Mouse (Mus musculus) MN1 (cell line): ENCODE results near the gene Clpsl2.
A peak's percentile ranks its signal among the peaks of the same experiment; 100 is the strongest.

Source experiments
- DNase-seq: peaks from one replicate; pipeline ENCODE4 v3.0.0-alpha.2; 2016; ENCODE audit warnings: low spot score

Clpsl2 gene

DNA sequence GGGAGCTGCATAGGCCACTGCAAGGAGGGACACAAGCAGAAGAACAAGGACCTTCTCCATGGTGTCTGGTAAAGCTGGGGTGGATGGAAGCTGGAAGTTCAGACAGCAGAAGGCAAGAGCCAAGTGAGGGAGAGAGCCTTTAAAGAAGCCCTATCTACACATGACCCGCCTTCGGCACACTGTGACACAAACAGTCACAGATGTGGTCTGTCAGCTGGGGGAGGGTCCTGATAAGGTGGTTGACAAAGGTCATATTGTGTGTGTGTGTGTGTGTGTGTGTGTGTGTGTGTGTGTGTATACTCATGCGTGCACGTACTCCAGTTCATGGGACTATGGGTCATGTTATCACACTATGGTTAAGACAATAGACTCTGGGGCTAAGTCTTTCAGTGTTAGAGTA lies 11.4 kb downstream of the Clpsl2 start, which contains the start of gene Clps:
Gene Clps (minus strand): TSS at position 169 of the 400 bp plus-strand sequence.
- DNase-seq, result no peak

DNA sequence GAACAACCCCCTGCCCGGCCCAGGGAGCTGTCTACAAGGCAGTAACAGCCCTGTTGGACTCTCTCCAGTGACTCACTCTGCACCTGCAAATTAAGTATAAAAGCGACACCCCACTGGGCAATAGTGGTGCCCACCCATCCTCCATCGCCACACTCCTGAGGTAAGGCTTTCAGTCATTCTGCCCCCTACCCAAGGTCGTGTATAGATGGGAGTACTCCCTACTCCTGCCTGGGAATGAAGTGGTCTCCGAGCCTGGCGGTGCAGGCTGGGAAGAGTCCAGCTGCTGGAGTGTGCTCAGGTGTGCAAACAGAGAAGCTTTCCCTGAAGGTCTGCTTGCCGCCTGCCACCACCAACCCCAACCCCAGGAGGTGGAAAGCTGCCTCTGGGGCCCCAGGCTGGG lies 12.4 kb downstream of the Clpsl2 start:
- no peak for DNase-seq

GRCm38 (mm10) chr17:28565181-28565580 lies 16.0 kb downstream of the Clpsl2 start:
- no peak for DNase-seq

GRCm38 (mm10) chr17:28567541-28567940 lies 18.3 kb downstream of the Clpsl2 start:
- DNase-seq, result no peak

GRCm38 (mm10) chr17:28571868-28572267 lies 22.7 kb downstream of the Clpsl2 start:
- no peak for DNase-seq

GRCm38 (mm10) chr17:28572521-28572920 lies 23.3 kb downstream of the Clpsl2 start:
- no peak for DNase-seq

DNA sequence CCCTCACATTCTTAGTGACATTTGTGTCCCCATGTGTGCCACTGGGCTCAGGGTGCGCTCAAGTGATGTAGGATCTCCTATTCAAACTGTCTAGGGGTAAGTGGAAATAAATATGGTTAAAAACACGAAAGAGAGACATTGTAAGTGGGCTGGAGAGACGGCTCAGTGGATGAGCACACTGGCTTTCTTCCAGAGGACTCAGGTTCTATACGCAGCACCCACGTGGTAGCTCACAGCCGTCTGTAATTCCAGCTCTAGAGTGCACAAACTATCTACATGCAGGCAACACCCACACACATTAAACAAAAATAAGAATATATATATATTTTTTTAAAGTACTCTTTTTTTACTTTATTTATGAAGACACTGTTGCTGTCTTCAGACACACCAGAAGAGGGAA lies 23.7 kb downstream of the Clpsl2 start:
- DNase-seq, result no peak

GRCm38 (mm10) chr17:28575244-28576125 lies 26.3 kb downstream of the Clpsl2 start, which contains the start of gene Lhfpl5:
Gene Lhfpl5, plus strand, starts transcription at chr17:28575641.
- peak; percentile 86 for DNase-seq

- DNase-seq, result peak; percentile 56
Measured at GRCm38 (mm10) chr17:28580396-28580795, 31.2 kb downstream of the Clpsl2 start.

DNA sequence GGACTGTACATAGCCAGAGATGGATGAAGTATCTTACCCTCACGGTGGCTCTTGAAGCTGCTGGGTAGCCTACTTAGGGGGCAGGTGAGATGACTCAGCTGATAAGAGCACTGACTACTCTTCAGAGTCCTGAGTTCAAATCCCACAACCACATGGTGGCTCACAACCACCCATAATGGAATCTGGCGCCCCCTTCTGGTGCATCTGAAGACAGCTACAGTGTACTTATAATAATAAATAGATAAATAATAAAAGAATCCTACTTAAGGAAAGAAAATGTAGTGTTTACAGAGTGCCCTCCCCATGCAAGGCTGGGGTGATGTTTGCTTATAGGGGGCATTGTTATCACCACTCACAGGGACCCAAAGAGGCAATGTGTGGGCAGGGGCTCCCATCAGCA lies 31.8 kb downstream of the Clpsl2 start:
- DNase-seq, result no peak

- DNase-seq, result no peak
Measured at GRCm38 (mm10) chr17:28586509-28586908, 37.3 kb downstream of the Clpsl2 start.

GRCm38 (mm10) chr17:28588591-28588990 lies 39.4 kb downstream of the Clpsl2 start:
- DNase-seq, result no peak

DNA sequence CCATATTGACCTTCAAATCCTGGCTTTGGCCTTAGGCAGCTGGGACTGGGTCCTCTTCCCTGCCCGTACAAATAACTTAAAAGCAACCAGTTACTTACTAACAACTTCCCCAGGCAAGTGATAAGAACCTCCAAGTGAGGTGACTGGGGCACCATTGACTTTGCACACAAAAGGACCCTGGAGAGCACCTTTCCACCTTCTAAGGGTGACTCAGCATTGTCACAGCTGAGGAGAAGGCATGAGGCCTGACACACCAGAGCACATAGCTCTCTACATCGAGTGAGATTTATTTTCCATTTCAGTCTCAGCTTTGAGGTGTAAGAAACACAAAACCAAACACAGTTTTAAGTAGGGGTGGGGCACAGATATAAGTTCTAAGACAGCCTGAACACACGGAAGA lies 41.4 kb downstream of the Clpsl2 start:
- DNase-seq, result no peak

DNA sequence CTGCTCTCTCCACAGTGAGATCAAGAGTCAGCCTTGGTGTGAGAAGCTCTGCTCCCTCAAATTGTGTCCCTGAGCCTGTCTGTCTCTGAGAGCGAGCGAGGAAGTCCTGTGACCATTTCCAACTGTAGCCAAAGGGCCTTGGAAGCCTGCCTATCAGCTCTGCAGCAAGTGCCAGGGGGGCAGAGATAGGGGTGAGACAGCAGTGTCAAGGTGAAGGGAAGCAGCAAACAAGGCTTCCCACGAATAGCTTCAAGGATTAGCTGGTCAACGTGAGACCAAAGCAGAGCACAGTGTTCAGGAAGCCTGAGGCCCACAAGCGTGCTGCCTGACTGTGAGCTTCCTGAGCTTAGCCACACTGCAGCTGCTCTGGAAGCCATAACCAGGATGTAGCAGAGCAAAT lies 42.3 kb downstream of the Clpsl2 start:
- DNase-seq, result no peak

- DNase-seq, result peak; percentile 82
Measured at GRCm38 (mm10) chr17:28592998-28593397, 43.8 kb downstream of the Clpsl2 start.

DNA sequence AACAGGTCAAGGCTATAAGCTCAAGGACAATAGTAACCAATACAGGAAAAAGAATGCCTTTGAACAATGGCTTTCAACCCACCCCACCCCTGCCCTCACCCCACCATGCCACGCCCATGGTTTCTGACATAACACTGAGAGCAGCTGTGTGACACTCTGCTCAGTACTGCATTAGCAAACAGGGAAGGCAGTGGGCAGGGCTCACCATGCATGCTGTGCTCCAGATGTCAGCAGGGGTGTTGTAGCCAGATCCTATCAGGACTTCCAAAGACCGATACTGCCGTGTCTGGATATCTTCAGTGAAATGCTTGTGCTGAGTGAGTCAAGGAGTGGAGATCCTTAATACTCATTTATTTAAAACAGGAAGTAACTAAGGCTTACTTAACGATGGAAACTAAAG lies 44.8 kb downstream of the Clpsl2 start:
- DNase-seq, result peak; percentile 86

GRCm38 (mm10) chr17:28600780-28601179 lies 51.6 kb downstream of the Clpsl2 start:
- DNase-seq, result no peak

- DNase-seq, result no peak
Measured at GRCm38 (mm10) chr17:28601557-28602250, 52.5 kb downstream of the Clpsl2 start.
